Mouse (Mus musculus): ENCODE measurements around the gene Rftn2.

The Rftn2 gene

DNA sequence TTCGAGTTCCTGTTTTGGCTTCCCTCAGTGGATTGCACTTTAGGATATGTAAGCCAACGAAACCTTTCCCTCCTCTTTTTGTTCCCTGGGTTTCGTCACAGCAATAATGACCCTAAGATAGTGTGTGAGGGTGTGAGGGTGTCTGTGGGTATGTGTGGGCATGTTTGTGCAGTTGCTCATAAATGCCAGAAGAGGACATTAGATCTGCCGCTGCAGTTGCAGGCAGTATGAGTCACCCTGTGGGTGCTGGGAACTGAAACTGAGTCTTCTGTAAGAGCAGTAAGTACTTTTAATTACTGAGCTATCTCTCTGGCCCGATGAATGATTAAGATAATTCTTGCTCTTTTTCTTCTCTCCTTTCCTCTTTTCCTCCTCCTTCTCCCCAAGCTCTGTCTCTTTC is 103.5 kb downstream of the Rftn2 start:
- DNase-seq: no peak

Measured in lung, postnatal 4 days (tissue).